Mouse (Mus musculus) forebrain, postnatal 0 days (tissue): Measurements from ENCODE around the gene Ndfip2. TPM values are rescaled to one million over a fixed set of nuclear protein-coding genes. Genes with fewer than 3 reads are reported as not detected.

Source experiments
- ATAC-seq: fragments of 200-750 bp; cut with Nextera tagmentation; 2 replicates; pipeline ENCODE4 v1.8.0; 2017; ENCODE audit warnings: mild to moderate bottlenecking, moderate library complexity
- DNase-seq: peaks from one replicate; pipeline ENCODE4 v3.0.0-alpha.2; 2015
- H3K27ac ChIP-seq: fragments of 300-500 bp; sonication (generic); 2 replicates; pipeline ENCODE4 v1.5.1; 2014; ENCODE audit warnings: low read depth, mild to moderate bottlenecking, antibody characterized with exemption, low read length, moderate library complexity, mixed read lengths
- H3K27me3 ChIP-seq: fragments of 300-500 bp; sonication (generic); 2 replicates; pipeline ENCODE4 v1.6.1; 2014; ENCODE audit warnings: mild to moderate bottlenecking, low read length, mixed read lengths; ENCODE audit not compliant: insufficient read depth
- H3K36me3 ChIP-seq: fragments of 300-500 bp; sonication (generic); 2 replicates; pipeline ENCODE4 v1.6.1; 2014; ENCODE audit warnings: mild to moderate bottlenecking, moderate library complexity; ENCODE audit not compliant: insufficient read depth
- H3K4me1 ChIP-seq: fragments of 300-500 bp; sonication (generic); 2 replicates; pipeline ENCODE4 v1.6.1; 2014; ENCODE audit warnings: antibody characterized with exemption; ENCODE audit not compliant: insufficient read depth
- H3K4me2 ChIP-seq: fragments of 300-500 bp; sonication (generic); 2 replicates; pipeline ENCODE4 v1.6.1; 2014; ENCODE audit warnings: low read depth, mild to moderate bottlenecking, moderate library complexity
- H3K4me3 ChIP-seq: fragments of 300-500 bp; sonication (generic); 2 replicates; pipeline ENCODE4 v1.5.1; 2014; ENCODE audit warnings: low read depth, low read length, mixed read lengths
- H3K9ac ChIP-seq: fragments of 300-500 bp; sonication (generic); 2 replicates; pipeline ENCODE4 v1.6.1; 2014; ENCODE audit warnings: mild to moderate bottlenecking
- H3K9me3 ChIP-seq: fragments of 300-500 bp; sonication (generic); 2 replicates; pipeline ENCODE4 v1.6.1; 2016; ENCODE audit warnings: low read length
- CTCF ChIP-seq: sonication (generic); IDR thresholded peaks from 2 replicates; pipeline ENCODE4 v1.5.1; 2016; ENCODE audit warnings: antibody characterized with exemption, control low read depth, low read depth
- WGBS: fragments of 180-500 bp; shearing (Covaris S2); extraction: QIAGEN DNeasy Blood & Tissue Kit; methylation state at CpG from one replicate; pipeline ENCODE4 v1.1.7; 2014; 5-methylcytosine and 5-hydroxymethylcytosine counted together
- polyA plus RNA-seq: library from polyadenylated mRNA; unstranded; fragments of >200 nt; fragmentation: Nextera tagmentation; extraction: Ambion mirVana; gene quantifications from 2 replicates; pipeline ENCODE4 v1.2.1, GENCODE M21; 2015
- total RNA-seq: library from RNA; depleted of rRNA; stranded (reverse); fragments of >200 nt; gene quantifications from 2 replicates; pipeline ENCODE4 v1.2.3, GENCODE M21; 2014

The Ndfip2 gene
- total and polyA plus RNA-seq, 2 experiments from 2014 or later: 97.6 to 126 TPM

- Histone ChIP-seq H3K9ac (no peak overlapping the region), H3K4me1 (no peaks in the 10 kb centered on the region), H3K27me3 (no peaks in the 10 kb centered on the region), H3K4me3 (no peak overlapping the region), H3K9me3 (no peaks in the 10 kb centered on the region), H3K4me2 (no peak overlapping the region), H3K36me3 (no peaks in the 10 kb centered on the region), H3K27ac (no peak overlapping the region)
- ATAC-seq (peak; percentile 55), DNase-seq (no peak)
- TF ChIP-seq CTCF: no peak
- 68% methylated on average over 3 of the region's 3 CpGs for WGBS
Measured at GRCm38 (mm10) chr14:105284062-105284461, 25.7 kb downstream of the Ndfip2 start.

- no peaks in the 10 kb centered on the region for H3K9me3 ChIP-seq
- H3K4me2 ChIP-seq: no peak overlapping the region
- no peak overlapping the region for H3K27ac ChIP-seq
- no peaks in the 10 kb centered on the region for H3K4me1 ChIP-seq
- no peaks in the 10 kb centered on the region for H3K27me3 ChIP-seq
- ATAC-seq (no peak), DNase-seq (no peak)
- H3K9ac ChIP-seq: no peak overlapping the region
- H3K36me3 ChIP-seq: peaks cover 5% of the 10 kb centered on the region; the same call in 1 of the 2 replicates
- no peak overlapping the region for H3K4me3 ChIP-seq
- TF ChIP-seq CTCF: no peak
- 86% methylated on average over 4 of the region's 4 CpGs for WGBS
Measured at GRCm38 (mm10) chr14:105287557-105287956, 29.2 kb downstream of the Ndfip2 start.

GRCm38 (mm10) chr14:105287972-105288371, 29.6 kb downstream of the Ndfip2 start:
- DNase-seq (no peak), ATAC-seq (no peak)
- Histone ChIP-seq H3K27ac (no peak overlapping the region), H3K4me2 (no peak overlapping the region), H3K4me1 (no peaks in the 10 kb centered on the region), H3K27me3 (no peaks in the 10 kb centered on the region), H3K9me3 (no peaks in the 10 kb centered on the region), H3K4me3 (no peak overlapping the region), H3K36me3 (peaks cover 9% of the 10 kb centered on the region; the same call in 1 of the 2 replicates), H3K9ac (no peak overlapping the region)
- WGBS: 88% methylated on average over 2 of the region's 2 CpGs
- no peak for TF ChIP-seq CTCF

GRCm38 (mm10) chr14:105288529-105288928, 30.2 kb downstream of the Ndfip2 start:
- Histone ChIP-seq H3K4me3 (no peak overlapping the region), H3K36me3 (peaks cover 10% of the 10 kb centered on the region; the same call in 1 of the 2 replicates), H3K4me1 (no peaks in the 10 kb centered on the region), H3K4me2 (no peak overlapping the region), H3K27me3 (no peaks in the 10 kb centered on the region), H3K27ac (no peak overlapping the region), H3K9ac (no peak overlapping the region), H3K9me3 (no peaks in the 10 kb centered on the region)
- no peak for TF ChIP-seq CTCF
- 92% methylated on average over 4 of the region's 4 CpGs for WGBS
- no peak for ATAC-seq
- DNase-seq: no peak

- Histone ChIP-seq H3K4me1 (no peaks in the 10 kb centered on the region), H3K4me3 (no peak overlapping the region), H3K36me3 (peaks cover 16% of the 10 kb centered on the region), H3K9ac (no peak overlapping the region), H3K27ac (no peak overlapping the region), H3K27me3 (no peaks in the 10 kb centered on the region), H3K4me2 (no peak overlapping the region), H3K9me3 (no peaks in the 10 kb centered on the region)
- ATAC-seq: no peak
- 86% methylated on average over 9 of the region's 9 CpGs for WGBS
- TF ChIP-seq CTCF: no peak
- no peak for DNase-seq
Measured at GRCm38 (mm10) chr14:105292139-105292538, 33.8 kb downstream of the Ndfip2 start.

- DNase-seq: no peak
- no peak for TF ChIP-seq CTCF
Measured at GRCm38 (mm10) chr14:105293777-105294176, 35.4 kb downstream of the Ndfip2 start.

GRCm38 (mm10) chr14:105295820-105296582, 37.6 kb downstream of the Ndfip2 start:
- no peaks in the 10 kb centered on the region for H3K4me1 ChIP-seq
- H3K36me3 ChIP-seq: peaks cover 16% of the 10 kb centered on the region
- ATAC-seq: peak; percentile 66; the same call in 1 of the 2 replicates
- H3K9ac ChIP-seq: no peak overlapping the region
- no peaks in the 10 kb centered on the region for H3K9me3 ChIP-seq
- WGBS: 54% methylated on average over 6 of the region's 6 CpGs
- peak; percentile 63 for TF ChIP-seq CTCF
- no peak overlapping the region for H3K4me2 ChIP-seq
- H3K4me3 ChIP-seq: no peak overlapping the region
- no peaks in the 10 kb centered on the region for H3K27me3 ChIP-seq
- no peak overlapping the region for H3K27ac ChIP-seq
- peak; percentile 76 for DNase-seq

More at GRCm38 (mm10) chr14:105293777-105294176, 35.4 kb downstream of the Ndfip2 start:
- Histone ChIP-seq H3K36me3 (peaks cover 16% of the 10 kb centered on the region), H3K4me3 (no peak overlapping the region), H3K4me2 (no peak overlapping the region), H3K27ac (no peak overlapping the region), H3K4me1 (no peaks in the 10 kb centered on the region), H3K27me3 (no peaks in the 10 kb centered on the region), H3K9ac (no peak overlapping the region), H3K9me3 (no peaks in the 10 kb centered on the region)
- no peak for ATAC-seq
- WGBS: 84% methylated on average over 3 of the region's 3 CpGs
